Mouse (Mus musculus) stomach, postnatal 0 days (tissue): ENCODE data around the gene E030018B13Rik.

Experiments
- CTCF ChIP-seq: IDR thresholded peaks from 2 replicates; pipeline ENCODE4 v1.5.1; 2016; ENCODE audit warnings: antibody characterized with exemption, low read depth, mild to moderate bottlenecking, moderate library complexity
- EP300 ChIP-seq: optimal IDR thresholded peaks from 2 replicates; pipeline ENCODE3; 2016; ENCODE audit warnings: antibody characterized with exemption

DNA sequence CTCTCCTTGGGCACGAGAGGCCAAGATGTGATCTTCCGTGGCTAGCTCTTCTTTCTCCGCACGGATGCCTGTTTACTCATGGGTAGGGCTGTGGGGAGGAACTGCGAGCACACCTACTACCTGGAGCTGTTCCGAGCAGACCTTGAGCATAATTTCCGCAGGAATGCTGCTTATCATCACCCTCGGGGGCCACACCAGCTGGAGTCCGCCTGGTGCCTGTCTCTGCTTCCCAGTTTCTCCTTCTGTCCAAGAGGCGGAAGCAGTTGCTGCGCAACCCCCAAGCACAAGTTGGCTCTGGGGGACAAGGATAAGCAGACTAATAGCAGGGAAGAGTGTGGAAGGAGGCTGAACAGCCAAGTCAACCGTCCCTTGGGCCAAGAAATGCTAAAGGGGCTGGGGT, 42.8 kb upstream of the E030018B13Rik start:
- TF ChIP-seq CTCF = no peak
- TF ChIP-seq EP300 = no peak
